Mouse (Mus musculus): ENCODE measurements around the gene Efcab7. TPM values are rescaled to one million over a fixed set of nuclear protein-coding genes. Genes with fewer than 3 reads are reported as not detected.

The Efcab7 gene
- 23.3 and 25.9 TPM in 2 replicates for polyA plus RNA-seq (2016; fragmentation: Nextera tagmentation; extraction: Ambion mirVana)

- Histone ChIP-seq H3K9ac (replicated peaks) (peak within 1 kb of the TSS; percentile 79), H3K4me3 (replicated peaks) (peak within 1 kb of the TSS; percentile 69), H3K27ac (peak within 1 kb of the TSS; percentile 71), H3K4me2 (peak within 1 kb of the TSS; percentile 69), H3K9me3 (no peaks in the 10 kb centered on the region), H3K36me3 (peaks cover 8% of the 10 kb centered on the region; the same call in 1 of the 2 replicates), H3K4me1 (replicated peaks) (peaks cover 9% of the 10 kb centered on the region), H3K27me3 (no peaks in the 10 kb centered on the region)
- WGBS, result under 1% methylated on average over 48 of the region's 48 CpGs
- peak; percentile 61; the same call in 1 of the 2 replicates for ATAC-seq (ENCODE audit: insufficient number of reproducible peaks, insufficient read depth, low FRiP score, low TSS enrichment, low read depth)
Measured at GRCm38 (mm10) chr4:99829094-99830073, at the start of gene Efcab7. Gene Efcab7, plus strand, starts transcription at chr4:99829198.

DNA sequence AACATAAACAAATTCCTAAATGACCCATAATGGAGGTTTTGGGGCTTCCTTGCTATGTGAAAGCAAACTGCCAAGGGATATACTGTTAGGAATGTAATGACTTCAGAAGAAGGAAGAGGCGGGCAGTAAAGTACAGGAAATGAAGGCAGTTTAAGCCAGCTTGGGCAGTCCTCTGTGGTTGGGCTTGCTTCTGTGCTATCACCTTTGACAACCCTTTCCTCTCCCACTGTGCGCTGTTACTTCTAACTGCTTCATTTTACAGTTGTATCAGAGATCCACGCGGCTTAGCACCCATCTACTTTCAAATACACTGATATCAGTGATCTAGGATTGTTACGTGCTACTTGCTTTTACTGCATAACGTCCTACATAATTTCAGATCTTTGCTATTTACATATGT, 36.6 kb upstream of the Efcab7 start:
- H3K4me2 ChIP-seq, result no peak overlapping the region
- no peak for ATAC-seq (ENCODE audit: insufficient number of reproducible peaks, insufficient read depth, low FRiP score, low TSS enrichment, low read depth)
- no peaks in the 10 kb centered on the region for H3K9me3 ChIP-seq
- H3K4me3 ChIP-seq (replicated peaks), result no peak overlapping the region
- no peaks in the 10 kb centered on the region for H3K4me1 ChIP-seq (replicated peaks)
- no peaks in the 10 kb centered on the region for H3K27me3 ChIP-seq
- no peak overlapping the region for H3K9ac ChIP-seq (replicated peaks)
- no peak overlapping the region for H3K27ac ChIP-seq
- H3K36me3 ChIP-seq, result peaks cover 12% of the 10 kb centered on the region; the same call in 1 of the 2 replicates
- 80% methylated on average over 6 of the region's 6 CpGs for WGBS

GRCm38 (mm10) chr4:99816697-99817460, 12.1 kb upstream of the Efcab7 start:
- no peak overlapping the region for H3K4me3 ChIP-seq (replicated peaks)
- no peak overlapping the region for H3K4me2 ChIP-seq
- no peaks in the 10 kb centered on the region for H3K4me1 ChIP-seq (replicated peaks)
- H3K9ac ChIP-seq (replicated peaks), result no peak overlapping the region
- no peak for ATAC-seq (ENCODE audit: insufficient number of reproducible peaks, insufficient read depth, low FRiP score, low TSS enrichment, low read depth)
- H3K27ac ChIP-seq, result no peak overlapping the region
- no peaks in the 10 kb centered on the region for H3K27me3 ChIP-seq
- H3K36me3 ChIP-seq, result no peaks in the 10 kb centered on the region
- no peaks in the 10 kb centered on the region for H3K9me3 ChIP-seq
- WGBS, result 85% methylated on average over 7 of the region's 7 CpGs

- 73% methylated on average over 4 of the region's 4 CpGs for WGBS
- Histone ChIP-seq H3K4me2 (peak overlapping the region; percentile 69), H3K4me1 (replicated peaks) (peaks cover 9% of the 10 kb centered on the region), H3K9me3 (no peaks in the 10 kb centered on the region), H3K9ac (replicated peaks) (no peak overlapping the region), H3K27me3 (no peaks in the 10 kb centered on the region), H3K36me3 (peaks cover 8% of the 10 kb centered on the region; the same call in 1 of the 2 replicates), H3K27ac (no peak overlapping the region), H3K4me3 (replicated peaks) (peak overlapping the region; percentile 69)
- ATAC-seq (ENCODE audit: insufficient number of reproducible peaks, insufficient read depth, low FRiP score, low TSS enrichment, low read depth), result no peak
Measured at GRCm38 (mm10) chr4:99828337-99828736, 661 bp upstream of the Efcab7 start.

DNA sequence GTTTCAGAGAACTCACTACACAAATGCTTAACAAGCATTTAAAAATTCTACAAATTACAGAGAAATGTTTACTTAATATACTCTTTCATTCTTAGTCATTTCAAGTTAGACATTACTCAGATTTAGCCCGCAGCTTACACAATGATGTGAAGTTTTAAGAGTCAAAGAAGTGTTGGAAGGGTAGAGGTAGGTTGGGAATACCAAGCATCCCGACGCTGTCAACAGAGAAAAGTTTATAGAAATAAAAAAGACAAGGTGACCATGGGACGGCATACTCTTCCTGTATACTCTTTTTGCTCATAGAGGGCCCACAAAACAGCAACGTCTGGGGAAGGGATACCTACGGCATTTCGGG, 282 bp upstream of the Efcab7 start:
- Histone ChIP-seq H3K36me3 (peaks cover 8% of the 10 kb centered on the region; the same call in 1 of the 2 replicates), H3K4me1 (replicated peaks) (peaks cover 9% of the 10 kb centered on the region), H3K9ac (replicated peaks) (peak overlapping the region; percentile 79; the same call in 1 of the 2 replicates), H3K27ac (peak overlapping the region; percentile 71), H3K27me3 (no peaks in the 10 kb centered on the region), H3K4me3 (replicated peaks) (peak overlapping the region; percentile 69), H3K9me3 (no peaks in the 10 kb centered on the region), H3K4me2 (peak overlapping the region; percentile 69)
- ATAC-seq (ENCODE audit: insufficient number of reproducible peaks, insufficient read depth, low FRiP score, low TSS enrichment, low read depth), result 0 out of 2 replicates have a peak, but pooled peaks have one; percentile 22
- under 1% methylated on average over 7 of the region's 7 CpGs for WGBS

- ATAC-seq (ENCODE audit: insufficient number of reproducible peaks, insufficient read depth, low FRiP score, low TSS enrichment, low read depth), result no peak
- H3K4me3 ChIP-seq (replicated peaks), result no peak overlapping the region
- H3K4me2 ChIP-seq, result no peak overlapping the region
- H3K27ac ChIP-seq, result no peak overlapping the region
- H3K4me1 ChIP-seq (replicated peaks), result no peaks in the 10 kb centered on the region; the same call in 1 of the 2 replicates
- no peaks in the 10 kb centered on the region for H3K9me3 ChIP-seq
- H3K36me3 ChIP-seq, result no peaks in the 10 kb centered on the region
- H3K9ac ChIP-seq (replicated peaks), result no peak overlapping the region
- no peaks in the 10 kb centered on the region for H3K27me3 ChIP-seq
Measured at GRCm38 (mm10) chr4:99881882-99882281, 52.9 kb downstream of the Efcab7 start.

- no peak for ATAC-seq (ENCODE audit: insufficient number of reproducible peaks, insufficient read depth, low FRiP score, low TSS enrichment, low read depth)
- no peaks in the 10 kb centered on the region; the same call in 1 of the 2 replicates for H3K4me1 ChIP-seq (replicated peaks)
Measured at GRCm38 (mm10) chr4:99882405-99882804, 53.4 kb downstream of the Efcab7 start.

DNA sequence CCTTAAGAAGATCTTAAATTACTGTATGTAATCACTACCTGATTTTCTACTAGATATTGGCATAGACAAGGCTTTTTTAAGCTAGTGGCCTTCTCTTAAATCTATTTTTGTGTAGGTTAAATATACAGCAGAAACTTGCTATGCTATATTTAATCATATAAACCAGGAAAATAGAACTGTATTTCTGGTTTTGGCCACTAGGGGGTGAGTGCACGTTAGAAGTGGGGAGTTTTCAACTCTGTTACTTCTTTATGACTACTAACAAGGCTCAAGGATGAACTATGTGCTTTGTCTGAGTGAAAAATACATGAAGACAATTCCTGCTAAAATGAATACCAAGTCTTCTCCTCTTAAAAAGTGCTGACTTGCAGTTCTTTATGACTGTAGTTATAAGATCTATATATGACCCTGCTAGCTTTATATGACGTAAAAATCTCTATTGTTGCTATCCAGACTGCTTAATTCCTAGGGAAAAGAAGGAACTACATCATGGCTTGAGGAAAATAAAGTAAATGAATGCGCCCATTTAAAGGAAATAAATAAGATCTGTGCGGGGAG, 85.0 kb downstream of the Efcab7 start:
- Histone ChIP-seq H3K9ac (replicated peaks) (no peak overlapping the region), H3K9me3 (no peaks in the 10 kb centered on the region), H3K27me3 (no peaks in the 10 kb centered on the region), H3K4me2 (no peak overlapping the region), H3K4me1 (replicated peaks) (no peaks in the 10 kb centered on the region), H3K36me3 (peaks cover 9% of the 10 kb centered on the region; the same call in 1 of the 2 replicates), H3K4me3 (replicated peaks) (no peak overlapping the region), H3K27ac (no peak overlapping the region)
- no peak for ATAC-seq (ENCODE audit: insufficient number of reproducible peaks, insufficient read depth, low FRiP score, low TSS enrichment, low read depth)
- WGBS, result 65% methylated on average over 4 of the region's 4 CpGs

More at GRCm38 (mm10) chr4:99882405-99882804, 53.4 kb downstream of the Efcab7 start:
- H3K4me3 ChIP-seq (replicated peaks), result no peak overlapping the region
- H3K27ac ChIP-seq, result no peak overlapping the region
- no peaks in the 10 kb centered on the region for H3K27me3 ChIP-seq
- no peak overlapping the region for H3K4me2 ChIP-seq
- no peaks in the 10 kb centered on the region for H3K36me3 ChIP-seq
- no peaks in the 10 kb centered on the region for H3K9me3 ChIP-seq
- H3K9ac ChIP-seq (replicated peaks), result no peak overlapping the region

DNA sequence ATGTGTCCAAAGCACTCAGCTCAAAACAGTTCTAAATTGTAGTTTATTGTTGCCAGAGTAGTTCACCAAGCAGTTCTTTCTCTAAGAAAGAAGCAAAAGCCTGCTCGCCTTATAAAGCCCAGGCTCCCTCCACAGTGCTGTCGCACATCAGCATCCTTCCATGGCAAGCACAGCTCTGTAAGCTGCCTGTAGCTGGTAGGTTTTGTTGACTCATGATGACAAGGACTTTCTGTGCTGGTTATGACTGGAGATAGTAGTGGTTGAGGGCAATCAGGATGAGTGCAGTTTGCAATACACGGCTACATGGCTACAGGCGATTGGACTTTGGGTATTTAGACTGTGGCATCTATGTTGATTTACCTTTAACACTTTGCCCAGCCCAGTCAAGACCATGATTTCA, 97.4 kb downstream of the Efcab7 start:
- Histone ChIP-seq H3K9me3 (no peaks in the 10 kb centered on the region), H3K27me3 (no peaks in the 10 kb centered on the region), H3K4me3 (replicated peaks) (no peak overlapping the region), H3K4me2 (no peak overlapping the region), H3K36me3 (no peaks in the 10 kb centered on the region), H3K27ac (no peak overlapping the region), H3K4me1 (replicated peaks) (peaks cover 13% of the 10 kb centered on the region), H3K9ac (replicated peaks) (no peak overlapping the region)
- ATAC-seq (ENCODE audit: insufficient number of reproducible peaks, insufficient read depth, low FRiP score, low TSS enrichment, low read depth), result no peak
- 92% methylated on average over 4 of the region's 4 CpGs for WGBS

DNA sequence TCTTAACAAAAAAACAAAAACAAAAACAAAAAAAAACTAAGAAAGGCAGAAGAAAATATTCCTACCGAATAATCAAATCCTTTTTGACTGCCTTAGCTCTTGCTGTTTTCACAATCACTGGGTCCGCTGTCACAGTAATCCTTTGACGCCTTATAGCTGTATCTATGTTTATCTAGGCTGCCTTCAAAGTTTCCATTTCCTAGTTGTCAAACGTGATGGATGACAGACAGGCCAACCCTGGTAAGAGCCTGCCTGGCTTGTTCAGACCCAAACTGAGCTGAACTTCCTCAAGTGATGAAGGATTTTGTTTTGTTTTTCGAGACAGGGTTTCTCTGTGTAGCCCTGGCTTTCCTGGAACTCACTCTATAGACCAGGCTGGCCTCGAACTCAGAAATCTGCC, 99.5 kb downstream of the Efcab7 start:
- Histone ChIP-seq H3K4me2 (no peak overlapping the region), H3K4me1 (replicated peaks) (peaks cover 13% of the 10 kb centered on the region), H3K27ac (no peak overlapping the region), H3K27me3 (no peaks in the 10 kb centered on the region), H3K4me3 (replicated peaks) (no peak overlapping the region), H3K9ac (replicated peaks) (no peak overlapping the region), H3K9me3 (no peaks in the 10 kb centered on the region), H3K36me3 (no peaks in the 10 kb centered on the region)
- WGBS, result 77% methylated on average over 6 of the region's 6 CpGs
- ATAC-seq (ENCODE audit: insufficient number of reproducible peaks, insufficient read depth, low FRiP score, low TSS enrichment, low read depth), result no peak

DNA sequence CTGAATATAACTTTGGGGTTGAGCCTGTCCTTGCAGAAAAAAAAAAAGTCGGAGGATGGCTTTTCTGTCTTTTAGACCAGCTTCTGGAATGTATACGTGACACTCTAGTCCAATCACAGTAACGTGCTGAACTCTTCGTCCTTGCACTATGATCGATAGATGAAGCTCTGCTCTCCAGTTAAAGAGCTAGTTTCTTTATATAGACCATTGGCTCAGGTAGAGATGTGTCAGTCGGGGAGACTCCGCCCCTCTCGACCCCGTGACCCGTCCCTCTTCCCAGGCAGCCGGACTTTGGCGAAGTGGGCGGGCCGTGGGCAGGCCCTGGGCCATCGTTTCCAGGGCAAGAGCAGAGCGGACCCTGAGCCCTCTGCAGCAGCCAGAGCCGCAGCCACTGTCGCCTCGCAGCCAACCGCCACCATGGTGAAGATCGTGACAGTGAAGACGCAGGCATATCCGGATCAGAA, 100.2 kb downstream of the Efcab7 start, which contains the start of gene Pgm1:
TSS of gene Pgm1 (plus strand) at position 266 of the 464 bp plus-strand sequence.
- Histone ChIP-seq H3K36me3 (no peaks in the 10 kb centered on the region), H3K4me2 (peak within 1 kb of the TSS; percentile 89), H3K27ac (peak within 1 kb of the TSS; percentile 82), H3K27me3 (no peaks in the 10 kb centered on the region), H3K9me3 (no peaks in the 10 kb centered on the region), H3K4me3 (replicated peaks) (peak within 1 kb of the TSS; percentile 66), H3K9ac (replicated peaks) (peak within 1 kb of the TSS; percentile 67), H3K4me1 (replicated peaks) (peaks cover 13% of the 10 kb centered on the region)
- peak; percentile 77 for ATAC-seq (ENCODE audit: insufficient number of reproducible peaks, insufficient read depth, low FRiP score, low TSS enrichment, low read depth)
- WGBS, result 5% methylated on average over 23 of the region's 23 CpGs

Measured in limb, embryonic 12.5 days (tissue).